Mouse (Mus musculus) forebrain, embryonic 16.5 days (tissue): ENCODE results near the gene Olfr406. TPM values are rescaled to one million over a fixed set of nuclear protein-coding genes. Genes with fewer than 3 reads are reported as not detected.

Experiments
- ATAC-seq: fragments of 200-750 bp; cut with Nextera tagmentation; 2 replicates; pipeline ENCODE4 v1.8.0; 2017; ENCODE audit warnings: mild to moderate bottlenecking, moderate library complexity
- H3K27ac ChIP-seq: fragments of 300-500 bp; sonication (generic); 2 replicates; pipeline ENCODE4 v1.5.1; 2014; ENCODE audit warnings: low read length, control low read depth
- H3K27me3 ChIP-seq: fragments of 300-500 bp; sonication (generic); replicated peaks from 2 replicates; pipeline ENCODE4 v1.6.1; 2014; ENCODE audit warnings: low read length; ENCODE audit not compliant: control insufficient read depth, insufficient read depth
- H3K36me3 ChIP-seq: fragments of 300-500 bp; sonication (generic); 2 replicates; pipeline ENCODE4 v1.6.1; 2014; ENCODE audit not compliant: control insufficient read depth, insufficient read depth
- H3K4me1 ChIP-seq: fragments of 300-500 bp; sonication (generic); replicated peaks from 2 replicates; pipeline ENCODE4 v1.6.1; 2014; ENCODE audit warnings: low read length; ENCODE audit not compliant: control insufficient read depth, insufficient read depth
- H3K4me2 ChIP-seq: fragments of 300-500 bp; sonication (generic); 2 replicates; pipeline ENCODE4 v1.6.1; 2014; ENCODE audit warnings: mild to moderate bottlenecking, low read length, control low read depth
- H3K4me3 ChIP-seq: fragments of 300-500 bp; sonication (generic); replicated peaks from 2 replicates; pipeline ENCODE4 v1.5.1; 2014; ENCODE audit warnings: mild to moderate bottlenecking, low read length, control low read depth
- H3K9ac ChIP-seq: fragments of 300-500 bp; sonication (generic); replicated peaks from 2 replicates; pipeline ENCODE4 v1.6.1; 2014; ENCODE audit warnings: low read depth, low read length, control low read depth
- H3K9me3 ChIP-seq: fragments of 300-500 bp; sonication (generic); 2 replicates; pipeline ENCODE4 v1.6.1; 2016; ENCODE audit warnings: low read length; ENCODE audit not compliant: control insufficient read depth
- WGBS: fragments of 180-500 bp; shearing (Covaris S2); extraction: QIAGEN DNeasy Blood & Tissue Kit; methylation state at CpG from one replicate; pipeline ENCODE4 v1.1.7; 2014; 5-methylcytosine and 5-hydroxymethylcytosine counted together
- polyA plus RNA-seq: library from polyadenylated mRNA; unstranded; fragments of >200 nt; fragmentation: Nextera tagmentation; extraction: Ambion mirVana; gene quantifications from 2 replicates; pipeline ENCODE4 v1.2.1, GENCODE M21; 2015

Olfr406 gene
- not detected in 2 replicates for polyA plus RNA-seq

GRCm38 (mm10) chr11:74259508-74259907 is at the start of gene Olfr406:
TSS of gene Olfr406 (plus strand) at chr11:74259808.
- no peaks in the 10 kb centered on the region for H3K4me1 ChIP-seq
- H3K36me3 ChIP-seq, result no peaks in the 10 kb centered on the region
- H3K4me3 ChIP-seq, result no peak within 1 kb of the TSS
- H3K9ac ChIP-seq, result no peak within 1 kb of the TSS
- H3K9me3 ChIP-seq, result no peaks in the 10 kb centered on the region
- no peaks in the 10 kb centered on the region for H3K27me3 ChIP-seq
- H3K4me2 ChIP-seq, result no peak within 1 kb of the TSS
- WGBS, result 48% methylated on average over 2 of the region's 2 CpGs
- ATAC-seq, result no peak
- no peak within 1 kb of the TSS for H3K27ac ChIP-seq

GRCm38 (mm10) chr11:74211279-74211678 is 48.3 kb upstream of the Olfr406 start, which contains the start of gene Olfr43:
TSS of gene Olfr43 (minus strand) at chr11:74211379.
- Histone ChIP-seq H3K9ac (no peak within 1 kb of the TSS), H3K4me1 (no peaks in the 10 kb centered on the region), H3K27me3 (no peaks in the 10 kb centered on the region), H3K27ac (no peak within 1 kb of the TSS), H3K36me3 (no peaks in the 10 kb centered on the region), H3K4me3 (no peak within 1 kb of the TSS), H3K9me3 (0 out of 2 replicates have a peak, but pooled peaks cover 5% of the 10 kb centered on the region), H3K4me2 (no peak within 1 kb of the TSS)
- ATAC-seq, result no peak
- 50% methylated on average over 1 of the region's 1 CpGs for WGBS

GRCm38 (mm10) chr11:74241201-74241600 is 18.4 kb upstream of the Olfr406 start:
- no peak for ATAC-seq
- H3K9me3 ChIP-seq, result no peaks in the 10 kb centered on the region
- H3K4me3 ChIP-seq, result no peak overlapping the region
- no peak overlapping the region for H3K4me2 ChIP-seq
- H3K9ac ChIP-seq, result no peak overlapping the region
- no peaks in the 10 kb centered on the region for H3K27me3 ChIP-seq
- H3K4me1 ChIP-seq, result no peaks in the 10 kb centered on the region
- H3K27ac ChIP-seq, result no peak overlapping the region
- 92% methylated on average over 3 of the region's 3 CpGs for WGBS
- H3K36me3 ChIP-seq, result no peaks in the 10 kb centered on the region

GRCm38 (mm10) chr11:74283436-74283835 is 23.8 kb downstream of the Olfr406 start, which contains the start of gene Olfr59:
TSS of gene Olfr59 (plus strand) at chr11:74283736.
- WGBS, result 56% methylated on average over 2 of the region's 2 CpGs
- ATAC-seq, result no peak

GRCm38 (mm10) chr11:74287256-74287655 is 27.6 kb downstream of the Olfr406 start:
- no peaks in the 10 kb centered on the region for H3K36me3 ChIP-seq
- no peak overlapping the region for H3K9ac ChIP-seq
- H3K4me3 ChIP-seq, result no peak overlapping the region
- H3K9me3 ChIP-seq, result no peaks in the 10 kb centered on the region
- H3K27ac ChIP-seq, result no peak overlapping the region
- no peaks in the 10 kb centered on the region for H3K27me3 ChIP-seq
- H3K4me1 ChIP-seq, result no peaks in the 10 kb centered on the region
- no peak for ATAC-seq
- 74% methylated on average over 2 of the region's 2 CpGs for WGBS
- no peak overlapping the region for H3K4me2 ChIP-seq

More at GRCm38 (mm10) chr11:74283436-74283835, 23.8 kb downstream of the Olfr406 start, which contains the start of gene Olfr59:
- Histone ChIP-seq H3K27me3 (no peaks in the 10 kb centered on the region), H3K9ac (no peak within 1 kb of the TSS), H3K4me1 (no peaks in the 10 kb centered on the region), H3K9me3 (no peaks in the 10 kb centered on the region), H3K4me3 (no peak within 1 kb of the TSS), H3K36me3 (no peaks in the 10 kb centered on the region), H3K4me2 (no peak within 1 kb of the TSS), H3K27ac (no peak within 1 kb of the TSS)

Other genes with a start within 250 kb of the Olfr406 start
- gene Olfr139, start 203.3 kb upstream of the Olfr406 start, polyA plus RNA-seq, result not detected in 2 replicates
- not detected in 2 replicates for gene Olfr399, start 203.2 kb upstream of the Olfr406 start, polyA plus RNA-seq
- gene Zfp616, start 189.9 kb upstream of the Olfr406 start, polyA plus RNA-seq, result not detected in 2 replicates
- not detected in 2 replicates for gene Olfr401, start 146.1 kb upstream of the Olfr406 start, polyA plus RNA-seq
- not detected in 2 replicates for gene Olfr402, start 106.3 kb upstream of the Olfr406 start, polyA plus RNA-seq
- gene Olfr403, start 73.6 kb upstream of the Olfr406 start, polyA plus RNA-seq, result not detected in 2 replicates
- gene Olfr43, start 48.4 kb upstream of the Olfr406 start, polyA plus RNA-seq, result not detected in 2 replicates
- not detected in 2 replicates for gene Olfr59, start 23.9 kb downstream of the Olfr406 start, polyA plus RNA-seq
- gene Olfr410, start 78.2 kb downstream of the Olfr406 start, polyA plus RNA-seq, result not detected in 2 replicates
- not detected in 2 replicates for gene Olfr411, start 92.8 kb downstream of the Olfr406 start, polyA plus RNA-seq
- gene Olfr412, start 102.3 kb downstream of the Olfr406 start, polyA plus RNA-seq, result not detected in 2 replicates